Mouse (Mus musculus): ENCODE measurements around the gene Stt3b.

Gene Stt3b

DNA sequence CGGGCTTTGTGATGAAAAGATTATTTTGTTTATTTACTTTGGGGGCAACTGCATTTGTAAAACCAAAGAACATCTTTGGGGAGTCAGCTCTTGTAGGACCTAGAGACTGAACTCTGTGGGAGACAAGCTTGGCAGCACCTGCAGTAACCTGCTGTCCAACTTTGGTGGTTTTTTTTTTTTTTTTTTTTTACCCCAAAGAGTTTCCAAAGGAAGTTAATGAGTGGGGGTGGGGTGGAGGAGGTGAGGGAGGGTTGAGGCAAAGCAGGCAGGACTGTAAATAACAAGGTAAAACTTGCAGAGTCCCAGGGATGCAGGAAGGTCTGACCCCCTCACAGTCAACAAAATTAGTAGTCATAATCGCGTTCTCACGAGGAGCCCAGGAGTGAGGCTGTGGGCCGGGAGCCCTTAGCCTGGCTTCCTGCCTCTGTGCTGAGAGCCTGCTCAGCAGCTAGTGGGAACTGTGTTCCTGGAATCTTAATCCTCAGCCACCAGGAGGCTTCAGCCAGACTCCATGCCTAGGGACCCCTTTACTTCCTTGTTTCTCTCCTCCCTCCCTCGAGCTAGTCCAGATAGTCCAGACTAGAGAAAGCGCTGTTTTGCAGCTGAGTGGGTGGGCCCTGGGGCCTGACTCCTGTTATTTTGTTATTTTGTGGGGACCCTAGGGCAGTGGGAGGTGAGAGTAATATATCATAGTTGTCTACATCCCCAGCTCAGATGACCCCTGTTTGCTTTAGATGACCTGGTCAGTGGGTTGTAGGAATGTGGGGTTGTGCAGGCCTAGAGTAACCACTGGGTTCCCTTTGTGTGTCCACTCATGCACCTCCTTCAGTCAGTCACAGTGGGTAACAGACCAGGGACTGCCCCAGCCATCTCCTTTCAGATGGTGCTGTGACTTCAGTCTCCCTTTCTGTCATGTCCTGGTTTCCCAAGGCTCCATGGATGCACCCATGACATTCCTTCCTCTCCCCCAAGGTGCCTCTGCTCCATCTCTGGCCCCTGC lies 95.3 kb downstream of the Stt3b start:
- peak; percentile 39 for DNase-seq (ENCODE audit: low spot score)

DNA sequence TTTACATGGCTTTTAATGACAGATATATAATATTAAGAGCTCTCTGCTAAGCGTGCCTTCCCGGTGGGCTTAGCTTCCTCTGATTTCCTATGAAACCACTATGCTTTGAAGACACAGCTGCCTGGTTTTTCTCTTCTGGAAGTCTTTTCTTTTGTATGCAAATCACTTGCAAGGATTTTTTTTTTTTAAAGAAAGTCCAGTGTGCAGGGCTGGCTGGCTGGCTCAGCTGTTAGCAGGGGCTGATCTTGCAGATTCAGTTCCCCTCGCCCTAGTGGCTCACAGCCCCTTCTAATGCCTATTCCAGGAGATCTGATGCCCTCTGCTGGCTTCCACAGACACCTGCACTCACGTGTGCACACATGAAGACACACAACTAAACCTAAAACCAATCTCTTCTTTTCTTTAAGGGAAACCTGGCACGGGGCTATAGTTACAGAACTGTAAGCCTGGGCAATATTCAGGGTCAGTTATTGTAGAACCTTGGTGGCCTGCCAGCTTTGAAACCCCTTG lies 96.4 kb downstream of the Stt3b start:
- no peak for DNase-seq (ENCODE audit: low spot score)

DNA sequence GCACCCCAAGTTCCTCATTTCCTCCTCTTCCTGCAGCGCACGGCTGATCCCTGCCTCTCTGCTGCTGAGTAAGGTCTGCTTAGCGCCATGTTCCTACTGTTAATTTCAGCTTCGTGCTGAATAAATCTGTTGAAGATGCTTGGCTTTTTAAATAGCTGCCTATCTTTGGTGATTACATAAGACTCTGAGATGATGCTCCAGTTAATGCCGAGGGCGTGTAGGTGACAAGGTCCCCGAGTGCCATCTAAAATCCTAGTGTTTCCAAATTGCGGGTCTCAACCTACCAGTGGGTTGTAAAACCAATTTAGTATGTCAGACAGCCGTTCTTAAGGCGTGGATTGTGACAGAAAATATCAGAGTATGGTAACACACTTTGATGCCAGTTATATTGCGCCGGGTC lies 99.7 kb downstream of the Stt3b start:
- DNase-seq (ENCODE audit: low spot score) = no peak

DNA sequence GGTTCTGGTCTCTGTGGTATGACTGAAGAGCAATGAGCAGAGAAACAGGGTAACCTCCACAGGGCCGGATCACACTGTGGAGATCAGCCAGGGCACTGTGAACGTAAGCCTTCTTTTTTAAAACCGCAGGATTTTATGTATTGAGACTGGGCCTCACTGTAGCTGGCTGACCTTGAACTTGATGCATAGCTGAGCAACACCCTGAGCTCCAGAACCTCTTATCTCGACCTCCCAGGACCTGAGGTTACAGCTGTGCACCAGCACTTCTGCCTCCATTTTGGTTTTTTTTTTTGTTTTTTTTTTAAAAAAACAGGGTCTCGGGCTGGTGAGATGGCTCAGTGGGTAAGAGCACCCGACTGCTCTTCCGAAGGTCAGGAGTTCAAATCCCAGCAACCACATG lies 100.5 kb downstream of the Stt3b start:
- no peak for DNase-seq (ENCODE audit: low spot score)

DNA sequence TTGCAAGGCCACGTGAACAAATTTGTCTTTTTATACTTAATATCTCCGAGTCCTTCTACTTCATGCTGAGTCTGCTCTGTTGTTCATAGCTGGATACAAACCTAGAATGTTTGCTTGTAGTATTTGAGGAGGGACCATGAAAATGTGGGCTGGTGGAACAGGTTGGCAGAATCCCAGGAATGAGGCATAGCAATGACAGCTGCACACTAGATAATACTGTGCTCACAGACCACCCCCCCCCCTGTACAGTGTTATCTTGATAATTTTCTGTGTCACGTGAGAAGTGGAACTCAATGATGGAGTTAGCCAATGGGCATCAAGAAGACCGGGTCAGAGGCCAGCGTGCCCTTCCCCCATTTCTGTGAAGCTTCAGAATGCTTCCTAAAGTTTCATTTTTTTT lies 104.0 kb downstream of the Stt3b start:
- no peak for DNase-seq (ENCODE audit: low spot score)

DNA sequence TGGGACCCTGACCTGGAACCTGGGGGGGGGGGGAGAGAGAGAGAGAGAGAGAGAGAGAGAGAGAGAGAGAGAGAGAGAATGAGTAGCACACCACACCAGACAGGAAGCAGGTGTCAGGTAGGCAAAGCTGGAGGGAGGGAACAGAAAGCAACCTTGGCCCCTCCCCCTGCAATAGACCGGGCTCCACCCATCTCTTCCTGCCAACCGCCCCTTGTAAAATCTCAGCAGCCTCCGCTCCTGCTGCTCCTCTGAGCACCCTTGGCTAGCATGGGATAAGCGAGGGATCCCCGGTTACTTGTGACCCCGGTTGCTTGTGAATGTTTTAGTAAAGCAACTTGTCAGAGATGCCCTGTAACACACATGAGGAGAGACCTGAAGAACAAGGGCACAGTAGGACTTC lies 104.7 kb downstream of the Stt3b start:
- DNase-seq (ENCODE audit: low spot score) = peak; percentile 29

DNA sequence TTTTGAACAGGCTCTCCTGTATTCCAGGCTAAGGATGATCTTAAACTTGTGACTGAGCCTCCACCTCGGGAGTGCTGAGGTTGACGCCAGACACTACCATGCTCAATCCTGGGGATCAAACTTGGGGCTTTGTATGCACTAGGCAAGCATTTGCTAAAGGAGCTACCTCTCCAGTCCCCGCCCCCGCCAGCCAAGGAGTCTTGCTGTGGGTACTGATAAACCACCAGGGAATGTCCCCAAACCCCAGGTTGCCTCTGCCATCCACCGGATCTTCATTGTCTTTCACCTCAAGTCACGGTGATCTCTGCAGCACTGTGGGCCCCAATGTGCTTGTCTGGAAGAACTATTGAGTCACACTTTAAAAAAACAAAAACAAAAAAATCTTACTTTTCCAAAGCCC lies 107.1 kb downstream of the Stt3b start:
- no peak for DNase-seq (ENCODE audit: low spot score)

DNA sequence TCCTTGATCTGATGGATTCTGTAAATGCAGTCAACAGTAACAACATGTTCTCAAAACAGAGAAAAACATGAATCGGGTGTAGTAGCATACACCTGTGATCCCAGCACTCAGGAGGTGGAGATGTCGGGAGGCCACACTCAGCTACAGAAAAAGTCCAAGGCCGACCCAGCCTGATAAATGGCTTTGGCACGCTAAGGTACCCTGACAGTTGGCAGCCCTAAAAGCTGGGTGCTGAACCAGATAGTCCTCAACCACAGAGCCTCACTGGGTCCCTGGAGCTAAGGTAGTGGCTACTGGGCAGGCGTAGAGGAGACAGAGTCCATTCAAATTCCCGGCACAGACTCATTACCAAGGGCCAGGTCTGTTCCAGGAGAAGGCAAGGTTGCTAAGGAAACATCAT lies 109.0 kb downstream of the Stt3b start:
- no peak for DNase-seq (ENCODE audit: low spot score)

DNA sequence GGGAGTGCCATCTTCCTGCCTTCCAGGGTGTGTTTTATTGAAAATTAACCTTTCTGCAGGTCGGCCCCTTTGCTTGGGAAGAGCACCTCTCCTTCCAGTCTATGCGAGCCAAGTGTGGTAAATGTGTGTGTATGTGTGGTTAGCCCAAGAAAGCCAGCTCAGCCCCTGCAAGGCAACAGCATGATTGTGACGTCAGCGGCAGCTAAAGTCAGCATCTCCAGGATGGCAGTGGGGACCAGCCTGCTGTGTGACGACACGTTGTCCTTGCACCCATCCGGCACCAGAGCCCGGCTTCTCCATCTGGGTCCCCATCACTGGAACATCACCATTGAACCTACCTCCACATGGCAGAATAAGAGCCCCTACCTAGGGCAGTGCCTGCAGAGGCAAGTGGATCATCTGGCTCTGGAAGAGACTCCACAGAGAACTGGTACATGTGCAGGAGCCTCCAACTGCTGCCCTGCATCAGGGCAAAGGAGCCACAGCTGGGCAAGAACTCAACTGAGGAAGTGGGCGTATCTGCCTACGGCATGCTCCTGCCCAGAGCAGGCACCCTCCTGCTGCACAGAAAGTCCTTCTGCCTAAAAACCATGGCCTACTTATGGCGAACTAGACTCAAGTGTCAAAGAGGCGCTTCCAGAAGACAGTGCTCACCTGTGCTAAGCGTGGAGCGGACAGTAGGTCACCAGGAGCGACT lies 109.9 kb downstream of the Stt3b start:
- DNase-seq (ENCODE audit: low spot score) = no peak

DNA sequence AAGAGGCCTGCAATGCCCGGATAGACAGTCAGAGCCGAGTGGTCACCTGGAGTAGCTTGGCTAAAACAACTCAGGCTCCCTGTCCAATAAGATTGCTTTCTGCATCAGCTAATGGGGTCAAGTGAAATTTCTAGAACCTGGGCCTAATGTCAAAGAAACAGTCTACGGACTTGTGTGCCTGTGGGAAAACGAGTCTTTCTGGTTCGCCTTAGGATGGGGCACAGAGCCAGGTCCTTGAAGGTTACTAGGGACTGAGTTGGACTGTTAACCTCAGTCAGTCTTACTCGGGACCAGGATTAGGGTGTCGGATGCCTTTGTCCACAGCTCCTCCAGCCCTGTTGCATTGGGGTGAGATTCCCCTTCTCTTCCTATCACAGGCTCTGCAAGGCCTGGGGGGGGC lies 113.1 kb downstream of the Stt3b start:
- DNase-seq (ENCODE audit: low spot score) = no peak

DNA sequence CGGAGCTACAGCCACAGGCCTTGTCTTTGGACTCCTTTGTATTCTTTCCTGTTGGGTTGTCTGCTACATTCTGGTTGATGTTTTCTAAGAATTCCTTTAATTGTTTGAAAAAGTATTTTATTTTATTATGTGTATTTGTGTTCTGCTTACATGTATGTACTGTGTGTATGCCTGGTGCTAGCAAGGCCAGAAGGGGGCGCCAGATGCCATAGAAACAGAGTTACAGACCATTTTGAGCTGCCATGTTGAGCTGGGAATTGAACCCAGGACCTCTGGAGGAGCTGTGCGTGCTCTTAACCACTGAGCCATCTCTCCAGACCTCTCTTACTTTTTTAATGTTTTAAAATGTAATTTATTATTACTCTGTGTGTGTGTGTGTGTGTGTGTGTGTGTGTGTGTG lies 117.3 kb downstream of the Stt3b start:
- no peak for DNase-seq (ENCODE audit: low spot score)

Data from embryo, embryonic 10.5 days (tissue).